Mouse (Mus musculus): ENCODE measurements around the gene Gm37240. TPM values are rescaled to one million over a fixed set of nuclear protein-coding genes. Genes with fewer than 3 reads are reported as not detected.

Gm37240 gene
- total RNA-seq, 2 experiments from 2014 or later, result 3.9 to 6.6 TPM

- DNase-seq, result peak; percentile 17
Measured at GRCm38 (mm10) chr3:84937360-84938355, 949.7 kb downstream of the Gm37240 start.

GRCm38 (mm10) chr3:84936956-84937355, 950.4 kb downstream of the Gm37240 start:
- no peak for DNase-seq

GRCm38 (mm10) chr3:84936252-84936651, 951.1 kb downstream of the Gm37240 start:
- DNase-seq, result no peak

GRCm38 (mm10) chr3:84935729-84936128, 951.6 kb downstream of the Gm37240 start:
- no peak for DNase-seq

- DNase-seq, result no peak
Measured at GRCm38 (mm10) chr3:84930683-84931082, 956.6 kb downstream of the Gm37240 start.

- DNase-seq, result no peak
Measured at GRCm38 (mm10) chr3:84929171-84929570, 958.1 kb downstream of the Gm37240 start.

GRCm38 (mm10) chr3:84927901-84928300, 959.4 kb downstream of the Gm37240 start:
- DNase-seq, result no peak

- DNase-seq, result no peak
Measured at GRCm38 (mm10) chr3:84927168-84927794, 960.0 kb downstream of the Gm37240 start.

- no peak for DNase-seq
Measured at GRCm38 (mm10) chr3:84926140-84926539, 961.2 kb downstream of the Gm37240 start.

- DNase-seq, result no peak
Measured at GRCm38 (mm10) chr3:84925229-84925628, 962.1 kb downstream of the Gm37240 start.

GRCm38 (mm10) chr3:84923670-84924069, 963.6 kb downstream of the Gm37240 start:
- no peak for DNase-seq

- no peak for DNase-seq
Measured at GRCm38 (mm10) chr3:84923256-84923655, 964.1 kb downstream of the Gm37240 start.

GRCm38 (mm10) chr3:84921704-84922420, 965.5 kb downstream of the Gm37240 start:
- peak; percentile 51 for DNase-seq

GRCm38 (mm10) chr3:84917903-84918679, 969.2 kb downstream of the Gm37240 start:
- no peak for DNase-seq

GRCm38 (mm10) chr3:84914284-84914683, 973.0 kb downstream of the Gm37240 start:
- no peak for DNase-seq

GRCm38 (mm10) chr3:84906528-84906927, 980.8 kb downstream of the Gm37240 start:
- DNase-seq, result peak; percentile 31

- DNase-seq, result no peak
Measured at GRCm38 (mm10) chr3:84897952-84898351, 989.4 kb downstream of the Gm37240 start.

GRCm38 (mm10) chr3:84890983-84891382, 996.3 kb downstream of the Gm37240 start:
- DNase-seq, result peak; percentile 72

GRCm38 (mm10) chr3:84889648-84890047, 997.7 kb downstream of the Gm37240 start:
- peak; percentile 16 for DNase-seq

- DNase-seq, result peak; percentile 9
Measured at GRCm38 (mm10) chr3:84883817-84884483, 1003.4 kb downstream of the Gm37240 start.

GRCm38 (mm10) chr3:84876211-84876610, 1011.1 kb downstream of the Gm37240 start:
- DNase-seq, result no peak
